Mouse (Mus musculus): ENCODE measurements around the gene Plcg1.

The Plcg1 gene

DNA sequence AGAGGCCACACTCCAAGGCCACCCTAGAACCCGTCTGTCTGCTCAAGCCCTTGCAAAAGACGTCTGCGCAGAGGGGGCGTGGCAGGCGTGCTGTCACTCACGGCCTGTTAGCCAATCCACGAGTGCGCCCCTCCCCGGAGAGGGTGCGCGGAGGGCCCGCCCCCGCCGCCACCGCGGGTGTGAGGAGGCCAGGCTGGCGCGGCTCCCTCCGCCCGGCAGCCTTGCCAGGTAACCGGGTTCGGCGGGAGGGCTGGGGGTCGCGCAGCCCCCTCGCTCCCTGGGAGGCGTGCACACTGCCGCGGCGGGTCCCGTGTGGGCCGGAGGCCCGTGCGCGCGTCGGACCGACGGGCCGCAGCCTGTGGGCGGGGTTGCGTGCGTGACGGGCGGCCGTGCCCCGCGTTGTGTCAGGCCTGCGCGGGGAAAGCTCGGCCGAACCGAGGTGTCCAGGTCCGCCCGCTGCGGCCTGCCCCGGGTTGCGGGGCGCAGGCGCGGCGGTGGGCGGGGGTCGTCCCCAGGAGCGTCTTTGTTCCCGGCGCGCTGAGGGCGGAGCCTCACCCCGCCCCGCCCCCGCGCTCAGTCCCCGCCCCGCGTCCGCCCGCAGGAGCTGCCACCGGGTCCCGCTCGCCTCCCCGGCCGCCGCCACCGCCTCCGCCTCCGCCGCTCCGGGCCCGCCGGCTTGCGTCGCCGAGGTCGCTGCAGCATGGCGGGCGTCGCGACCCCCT, at the start of gene Plcg1:
Plcg1 (plus strand) TSS at position 184 of the 722 bp plus-strand sequence.
- peak; percentile 95 for DNase-seq

DNA sequence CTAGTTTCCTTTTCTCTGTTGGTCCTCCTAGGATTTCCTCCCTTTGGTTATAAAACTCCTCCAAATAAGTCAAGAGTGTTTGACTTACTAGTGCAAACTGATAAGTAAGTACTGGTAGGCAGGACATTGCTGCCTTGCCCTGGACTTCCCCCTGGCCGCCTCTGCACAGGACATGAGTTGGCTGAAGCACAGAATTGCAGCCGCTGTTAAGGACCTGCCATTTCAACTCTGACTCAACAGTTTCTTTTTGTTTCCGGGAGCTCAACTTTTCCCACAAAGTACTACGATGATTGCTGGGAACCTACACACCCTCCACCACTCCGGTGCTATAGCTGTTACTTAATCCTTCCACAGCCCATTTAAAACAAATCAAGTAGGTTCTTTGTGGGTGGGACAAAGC, 30.8 kb upstream of the Plcg1 start:
- peak; percentile 47 for DNase-seq

DNA sequence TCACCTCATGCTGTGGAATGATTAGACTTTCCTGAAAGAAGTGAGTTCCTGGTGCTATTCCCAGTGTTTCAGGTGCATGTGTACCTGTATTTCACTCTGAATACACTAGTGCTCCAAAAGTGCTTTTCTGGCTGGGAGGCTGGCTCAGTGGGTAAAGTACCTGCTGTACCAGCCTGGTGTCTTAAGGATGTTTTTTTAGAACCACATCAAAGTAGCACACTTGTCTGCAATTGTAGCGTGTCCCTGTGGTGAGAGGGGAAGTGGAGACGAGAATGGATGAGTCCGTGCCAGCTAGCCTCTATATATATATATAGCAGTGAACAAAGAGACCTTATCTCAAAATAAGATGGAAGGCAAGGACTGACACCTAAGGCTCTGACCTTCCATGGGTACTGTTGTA, 29.5 kb upstream of the Plcg1 start:
- DNase-seq = no peak

DNA sequence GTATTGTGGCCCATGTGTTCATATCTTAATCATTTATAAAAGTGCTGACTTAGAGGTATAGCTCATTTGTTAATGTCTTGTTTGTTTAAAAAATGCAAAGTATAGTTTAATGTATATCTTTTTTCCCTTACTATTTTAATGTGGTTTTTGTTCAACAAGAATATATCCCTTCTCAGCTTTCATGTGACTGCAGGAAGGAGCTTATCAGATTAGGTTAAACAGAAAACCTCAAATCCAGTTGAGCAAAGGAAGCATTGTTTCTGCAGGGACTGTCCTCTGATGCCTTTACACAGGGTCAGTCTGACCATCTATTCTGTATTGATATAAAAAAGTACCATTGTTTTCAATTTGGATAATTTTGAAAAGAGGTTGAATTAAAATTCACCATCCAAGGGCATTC, 28.3 kb upstream of the Plcg1 start:
- no peak for DNase-seq

DNA sequence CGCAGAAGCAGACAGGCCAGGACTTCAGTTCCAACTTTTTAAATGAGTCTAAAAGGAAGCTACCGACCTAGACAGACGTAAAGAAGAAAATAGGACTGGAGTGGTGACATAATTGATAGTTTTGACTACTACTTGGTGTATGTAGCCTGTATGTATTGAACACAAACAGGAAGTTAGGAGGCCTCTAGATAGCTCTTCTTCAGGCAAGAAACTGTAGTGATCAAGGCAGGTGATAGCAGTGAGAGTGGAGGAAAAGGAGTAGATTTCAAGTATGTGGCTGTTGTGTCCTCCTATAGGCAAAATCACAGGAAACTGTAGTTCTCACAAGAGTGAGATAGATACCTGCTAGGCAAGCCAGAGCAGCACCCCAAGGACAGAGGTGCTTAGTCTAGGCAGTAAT, 23.4 kb upstream of the Plcg1 start:
- no peak for DNase-seq

DNA sequence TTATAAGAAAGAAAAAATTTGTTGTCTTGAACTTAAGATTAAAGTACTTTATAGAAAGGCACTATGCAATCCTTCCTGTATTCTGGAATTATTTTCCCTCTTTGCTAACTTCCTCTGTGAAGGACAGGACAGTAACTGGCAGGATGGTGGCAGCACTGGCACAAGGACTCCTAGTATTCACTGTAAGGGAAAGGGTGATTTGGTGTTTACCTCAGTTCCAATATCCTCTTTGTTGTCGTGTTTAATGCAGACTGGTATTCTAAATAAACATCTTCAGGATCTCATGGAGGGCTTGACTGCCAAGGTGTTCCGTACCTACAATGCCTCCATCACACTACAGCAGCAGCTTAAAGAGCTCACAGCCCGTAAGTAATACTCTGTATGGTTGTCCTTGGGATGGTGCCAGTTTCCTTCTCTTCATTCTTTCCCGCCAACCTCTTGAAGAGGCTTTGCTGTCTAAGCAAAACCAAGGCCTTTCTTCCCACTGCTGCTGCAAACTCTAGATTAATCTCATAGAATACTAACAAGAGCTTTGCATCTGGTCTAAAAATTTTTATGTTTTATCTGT, 15.6 kb upstream of the Plcg1 start:
- DNase-seq = no peak

DNA sequence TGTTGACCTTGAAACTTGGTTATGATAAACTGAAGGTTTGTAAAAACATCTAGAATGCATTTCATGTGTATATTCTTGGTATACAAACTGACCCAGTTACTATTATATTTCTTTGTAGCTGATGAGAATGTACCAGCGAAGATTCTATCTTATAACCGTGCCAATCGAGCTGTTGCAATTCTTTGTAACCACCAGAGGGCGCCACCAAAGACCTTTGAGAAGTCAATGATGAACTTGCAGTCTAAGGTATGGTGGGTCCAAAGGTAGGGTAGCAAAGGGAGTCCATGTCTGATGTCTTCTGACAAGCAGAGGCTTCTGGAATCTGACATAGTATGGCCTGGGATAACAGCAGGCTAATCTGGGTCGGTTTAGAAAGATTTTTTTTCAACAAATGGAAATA, 13.8 kb upstream of the Plcg1 start:
- DNase-seq = peak; percentile 63

DNA sequence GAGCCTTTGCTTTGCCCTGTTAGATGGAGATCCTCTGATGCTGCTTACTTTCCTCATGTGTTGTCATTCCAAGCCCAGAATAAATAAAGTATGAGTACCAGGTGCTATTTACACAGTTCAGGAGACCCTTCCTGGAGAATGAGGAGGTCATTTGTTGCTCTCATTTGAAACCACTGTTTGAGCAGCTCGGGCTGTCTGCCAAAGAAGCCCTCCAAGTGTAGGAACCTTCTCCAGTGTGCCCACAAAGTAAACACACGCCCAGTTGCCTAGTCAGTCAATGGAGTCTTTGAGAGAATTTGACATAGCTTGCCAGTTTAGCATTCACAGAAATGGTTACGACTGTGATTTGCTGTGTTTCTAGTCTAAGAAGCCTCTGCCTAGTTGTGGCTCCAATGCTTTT, 12.3 kb upstream of the Plcg1 start:
- DNase-seq = no peak

DNA sequence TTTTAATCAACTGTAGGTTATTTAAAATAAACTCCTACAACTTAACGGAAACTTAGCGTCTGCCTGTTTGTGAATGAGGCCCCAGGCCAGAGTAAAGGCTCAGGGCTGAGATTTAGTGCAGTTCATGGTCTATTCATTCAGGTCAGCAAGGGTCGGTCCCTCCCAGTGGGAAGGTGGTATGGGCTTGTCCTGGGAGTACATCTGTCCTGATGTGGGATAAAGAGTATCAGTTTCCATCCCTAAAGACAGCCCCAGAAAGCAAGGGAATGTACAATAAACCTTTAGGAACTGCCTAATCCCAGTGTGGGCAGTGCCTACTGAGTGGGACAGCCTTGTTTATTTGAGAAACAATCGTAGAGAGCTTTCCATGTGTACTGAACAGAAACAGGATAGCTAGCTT, 8.4 kb upstream of the Plcg1 start:
- no peak for DNase-seq

DNA sequence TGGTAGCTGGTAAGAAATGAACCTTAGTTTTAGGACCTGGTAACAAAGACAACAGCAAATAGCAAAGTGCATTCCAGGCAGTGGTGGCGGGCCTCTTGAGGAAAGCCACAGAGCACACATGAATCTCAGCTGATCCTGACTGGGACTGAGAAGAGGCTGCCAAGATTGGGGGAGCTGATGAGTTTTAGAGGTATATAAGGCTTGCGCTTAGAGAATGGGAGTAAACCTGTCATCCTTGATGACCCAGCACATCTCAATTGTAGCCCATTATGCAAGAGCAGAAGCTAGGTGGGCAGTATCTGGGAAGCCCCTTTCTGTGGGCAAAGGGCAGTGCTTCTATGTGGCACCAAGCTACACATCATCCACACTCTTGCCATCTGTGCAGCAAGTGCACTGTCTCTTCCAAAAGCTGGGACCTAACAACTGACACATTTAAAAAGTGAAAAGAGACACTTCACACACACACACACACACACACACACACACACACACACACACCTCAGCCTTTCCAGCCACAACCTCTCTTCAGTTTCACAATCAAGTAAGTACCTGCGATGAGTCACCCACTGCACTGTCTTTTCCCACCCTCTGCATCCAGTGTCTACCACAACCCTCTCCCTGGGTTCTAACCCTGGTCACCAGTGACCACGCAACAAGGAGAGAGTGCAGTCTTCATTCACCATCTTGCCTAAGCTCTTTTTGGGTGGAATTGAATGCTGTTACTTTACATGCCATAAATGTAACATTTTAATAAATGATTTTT, 7.3 kb upstream of the Plcg1 start:
- no peak for DNase-seq

DNA sequence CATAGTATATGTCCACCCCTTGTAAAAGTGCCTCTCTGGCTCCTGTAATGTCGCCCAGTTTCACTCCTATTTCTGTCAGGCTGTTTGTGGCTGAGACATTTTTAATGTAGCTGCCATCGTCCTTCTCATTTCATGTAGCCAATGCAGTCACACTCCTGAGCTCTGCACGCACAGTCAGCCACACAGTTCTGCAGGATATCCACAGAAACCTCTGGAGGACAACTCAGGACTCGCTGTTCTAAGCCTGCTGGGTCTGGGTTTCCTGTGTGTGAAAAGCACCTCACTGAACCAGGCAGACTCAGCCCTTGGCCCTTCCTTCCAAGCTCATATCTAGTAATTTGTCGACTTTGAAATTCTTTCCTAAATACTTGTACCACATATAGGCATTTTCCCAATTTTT, 6.6 kb upstream of the Plcg1 start:
- no peak for DNase-seq

DNA sequence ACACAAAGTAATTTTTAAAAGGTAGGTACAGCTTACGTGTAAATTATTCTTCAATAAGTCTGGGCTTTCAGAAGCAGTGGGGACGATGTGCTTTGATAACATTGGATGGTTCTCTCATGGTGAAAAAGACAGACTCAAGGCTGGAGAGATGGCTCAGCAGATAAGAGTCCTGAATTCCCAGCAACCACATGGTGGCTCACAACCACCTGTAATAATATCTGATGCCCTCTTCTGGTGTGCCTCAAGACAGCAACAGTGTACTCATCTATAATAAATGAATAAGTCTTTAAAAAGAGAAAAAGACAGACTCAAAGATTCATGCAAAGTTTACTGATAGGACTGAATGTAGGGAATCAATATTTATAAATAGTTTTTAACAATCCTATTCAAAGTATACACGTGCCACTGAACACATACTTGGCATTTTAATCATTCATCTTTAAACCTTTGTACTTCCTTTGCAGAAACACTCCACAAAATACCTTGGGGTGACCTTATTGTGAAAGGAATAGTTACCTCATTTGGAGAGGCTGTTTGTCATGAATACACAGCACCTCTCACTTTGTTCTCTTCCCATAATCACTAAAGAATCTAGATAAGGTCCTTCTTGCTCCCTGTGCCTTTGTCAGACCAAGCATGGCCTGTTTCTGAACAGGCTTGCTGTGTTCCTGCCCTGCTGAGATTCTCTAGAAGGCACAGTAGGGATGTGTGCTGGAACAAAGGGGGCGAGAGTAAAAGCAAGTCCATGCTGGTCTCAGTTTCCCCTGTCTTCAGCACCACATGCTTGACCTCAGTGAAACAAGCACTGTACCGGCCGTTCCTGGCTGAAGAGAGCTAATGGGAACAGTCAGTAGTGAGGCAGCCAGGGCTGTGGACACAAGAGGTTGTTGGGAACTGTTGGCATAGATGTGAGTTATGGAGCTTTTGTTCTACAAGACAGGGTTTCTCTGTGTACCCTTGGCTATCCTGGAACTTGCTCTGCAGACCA, 4.9 kb upstream of the Plcg1 start:
- no peak for DNase-seq

DNA sequence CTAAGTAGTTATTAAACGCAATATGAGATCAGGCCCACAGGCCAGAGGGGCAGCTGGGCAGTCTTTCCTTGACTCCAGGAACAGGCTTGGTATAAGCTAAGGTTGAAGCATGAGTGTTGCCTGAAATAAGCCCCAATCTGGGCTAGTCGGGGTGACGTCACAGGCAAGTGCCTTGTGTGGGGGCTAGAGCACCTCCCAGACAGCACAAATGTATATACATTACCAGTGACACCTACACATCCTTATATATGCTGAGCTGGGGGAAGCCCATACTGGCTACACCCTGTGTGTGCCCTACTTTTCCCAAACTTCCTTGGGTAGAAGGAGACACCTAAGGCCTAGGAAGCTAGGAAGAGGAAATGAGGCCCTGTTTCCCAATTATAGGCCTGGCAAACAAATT, 2.1 kb upstream of the Plcg1 start:
- DNase-seq = no peak

DNA sequence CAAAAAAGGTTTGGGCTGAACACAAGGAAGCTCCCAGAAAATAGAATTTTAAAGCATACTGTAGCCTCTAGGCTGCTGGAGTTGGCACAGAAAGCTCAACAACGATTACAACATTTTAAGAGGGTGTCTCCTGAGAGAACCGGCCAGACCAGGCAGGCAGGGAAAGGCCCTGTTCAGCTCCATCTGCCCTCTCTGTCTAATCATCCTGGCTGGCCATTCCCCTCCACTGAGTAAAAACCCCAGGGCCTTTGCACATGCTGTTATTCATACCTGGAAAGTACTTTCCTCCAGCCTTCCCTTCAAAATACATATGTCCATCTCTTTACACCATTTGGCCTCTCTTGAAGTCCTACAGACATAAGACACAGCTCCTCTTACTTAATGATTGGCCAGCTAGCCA, 1.7 kb upstream of the Plcg1 start:
- no peak for DNase-seq

DNA sequence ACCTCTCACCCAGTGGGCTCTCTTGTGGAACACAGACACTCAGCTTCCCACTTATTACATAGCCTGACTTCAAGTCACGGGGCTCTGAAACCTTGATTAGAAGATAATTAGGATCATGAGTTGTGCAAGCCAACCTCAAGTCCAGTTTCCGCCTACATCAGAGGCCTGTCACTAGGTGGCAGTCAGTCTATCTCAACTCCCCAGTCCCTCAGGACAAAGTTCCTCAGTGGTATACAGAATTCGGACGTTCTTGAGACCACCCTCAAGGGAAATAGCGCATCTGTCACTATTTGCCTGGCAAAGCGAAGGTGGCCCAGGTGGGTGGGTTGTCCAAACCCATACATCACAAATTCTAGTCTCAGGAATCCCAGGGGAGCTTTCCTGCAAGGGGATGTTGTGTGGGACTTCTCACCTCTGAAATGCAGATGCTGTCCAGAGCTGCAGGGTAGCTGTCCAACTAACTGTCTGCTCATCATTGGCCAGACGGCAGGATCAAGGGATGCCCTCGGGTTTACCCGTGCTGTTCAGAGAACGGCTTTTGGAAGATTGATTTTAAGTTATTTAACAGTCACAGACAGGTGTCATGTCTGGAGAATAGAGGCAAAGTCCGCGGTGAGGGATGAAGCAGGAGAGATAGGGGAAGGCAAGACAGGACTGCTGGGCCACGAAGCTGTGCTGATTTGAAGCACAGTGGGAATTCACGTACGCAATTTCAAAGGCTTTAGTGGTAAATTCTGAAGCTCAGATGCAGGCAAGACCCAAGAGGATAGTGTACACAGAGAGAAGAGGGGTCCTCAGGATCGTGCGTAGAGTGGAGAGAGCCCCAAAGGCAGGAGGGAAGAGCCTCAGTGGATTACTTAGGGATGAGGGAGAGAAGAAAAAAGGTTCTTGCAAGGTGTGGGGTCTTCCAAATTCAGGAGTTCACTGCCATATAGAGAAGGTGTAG, 976 bp upstream of the Plcg1 start:
- peak; percentile 72 for DNase-seq

DNA sequence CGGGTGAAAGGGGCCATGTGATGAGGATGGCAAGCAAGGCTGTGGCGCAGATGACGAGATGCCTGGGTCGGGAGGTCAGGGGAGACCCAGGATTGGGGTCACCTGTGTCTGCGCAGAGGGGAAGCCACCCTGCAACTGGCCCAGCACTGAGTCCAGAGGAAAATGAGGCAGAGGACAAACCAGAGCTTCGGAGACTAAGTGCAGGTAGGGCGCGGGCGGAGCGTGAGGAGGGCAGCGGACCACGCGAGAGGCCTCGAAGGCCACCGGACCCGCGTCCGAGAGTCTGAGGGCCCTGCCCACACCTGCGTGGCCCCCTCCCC, 343 bp upstream of the Plcg1 start:
- DNase-seq = no peak

DNA sequence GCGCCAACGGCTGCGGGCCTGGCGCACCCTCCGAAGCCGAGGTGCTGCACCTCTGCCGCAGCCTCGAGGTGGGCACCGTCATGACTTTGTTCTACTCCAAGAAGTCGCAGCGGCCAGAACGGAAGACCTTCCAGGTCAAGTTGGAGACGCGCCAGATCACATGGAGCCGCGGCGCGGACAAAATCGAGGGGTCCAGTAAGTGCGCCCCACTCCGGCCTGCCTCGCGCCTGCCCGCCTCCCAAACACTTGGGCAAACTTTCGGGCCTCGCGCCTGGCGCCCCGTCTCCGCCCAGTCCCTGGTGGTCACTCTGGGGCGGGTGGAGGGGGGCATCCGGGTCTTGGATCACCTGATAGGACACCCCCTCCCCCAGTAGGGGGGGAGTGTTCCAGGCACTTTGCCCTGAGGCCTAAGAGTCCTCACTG, 750 bp downstream of the Plcg1 start:
- DNase-seq = peak; percentile 77

DNA sequence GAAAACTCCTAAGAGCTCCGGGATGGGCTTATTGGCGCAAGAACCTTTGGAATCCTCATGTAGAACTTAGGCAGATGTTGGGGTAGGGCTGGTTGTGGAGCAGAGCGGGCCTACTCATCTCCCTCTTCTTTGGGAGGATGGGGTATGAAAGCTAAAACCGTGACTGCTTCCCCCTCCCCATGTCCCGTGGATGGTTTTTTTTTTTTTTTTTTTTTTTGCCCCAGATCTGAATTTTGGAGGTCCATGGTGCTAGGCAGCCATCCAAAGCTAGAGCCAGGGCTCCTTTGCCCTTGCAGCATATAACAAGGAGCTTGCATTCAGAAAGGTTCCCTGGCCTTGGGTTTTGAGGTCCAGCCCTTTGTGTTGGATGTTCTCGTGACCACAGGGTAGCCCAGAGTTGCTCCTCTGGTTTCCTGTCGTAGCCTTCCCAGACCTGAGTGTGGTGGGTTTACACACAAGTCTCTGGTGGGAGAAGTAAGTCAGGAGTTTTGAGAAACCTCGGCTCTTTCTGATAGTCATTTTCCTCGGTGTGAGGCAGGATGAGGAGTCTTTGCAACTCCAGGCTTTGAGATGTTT, 1.4 kb downstream of the Plcg1 start:
- no peak for DNase-seq

DNA sequence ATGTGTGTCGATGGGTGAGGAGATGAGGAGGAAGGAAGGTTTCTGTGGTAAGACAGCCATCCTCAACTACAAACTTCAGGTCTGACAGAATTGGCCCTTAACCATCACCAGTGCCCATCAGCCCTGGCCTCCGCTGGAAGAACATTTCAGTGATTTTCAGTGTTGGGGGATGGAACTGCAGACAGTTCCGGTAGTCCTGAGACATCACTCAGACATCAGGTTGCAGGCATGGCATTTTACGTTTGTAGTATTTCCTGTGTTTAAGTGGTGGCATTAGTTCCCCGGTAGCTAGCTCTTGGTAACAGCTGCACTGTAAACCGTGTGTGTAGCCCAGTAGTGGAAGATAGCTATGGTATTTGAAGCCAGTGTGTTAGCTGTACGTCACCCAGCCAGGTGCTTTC, 2.0 kb downstream of the Plcg1 start:
- DNase-seq = no peak

DNA sequence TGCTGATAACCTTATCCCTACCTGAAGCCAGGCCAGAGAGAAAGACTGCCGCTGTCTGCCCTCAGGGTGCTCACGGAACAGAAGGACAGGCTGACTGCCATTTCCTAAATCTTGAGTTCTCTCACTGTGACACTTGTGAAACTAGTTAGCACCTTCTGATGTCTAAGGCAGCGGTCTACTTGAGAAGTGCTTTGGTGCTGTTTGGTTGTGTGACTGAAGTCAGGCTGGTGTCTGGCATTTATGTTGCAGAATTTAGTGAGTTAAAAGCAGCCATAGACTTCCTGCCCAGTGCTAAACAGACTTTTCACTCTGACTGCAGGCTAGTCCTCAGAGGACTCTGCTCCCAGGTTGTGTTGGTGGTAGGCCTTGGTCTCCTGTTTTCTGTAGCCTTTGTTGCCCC, 3.2 kb downstream of the Plcg1 start:
- DNase-seq = no peak

DNA sequence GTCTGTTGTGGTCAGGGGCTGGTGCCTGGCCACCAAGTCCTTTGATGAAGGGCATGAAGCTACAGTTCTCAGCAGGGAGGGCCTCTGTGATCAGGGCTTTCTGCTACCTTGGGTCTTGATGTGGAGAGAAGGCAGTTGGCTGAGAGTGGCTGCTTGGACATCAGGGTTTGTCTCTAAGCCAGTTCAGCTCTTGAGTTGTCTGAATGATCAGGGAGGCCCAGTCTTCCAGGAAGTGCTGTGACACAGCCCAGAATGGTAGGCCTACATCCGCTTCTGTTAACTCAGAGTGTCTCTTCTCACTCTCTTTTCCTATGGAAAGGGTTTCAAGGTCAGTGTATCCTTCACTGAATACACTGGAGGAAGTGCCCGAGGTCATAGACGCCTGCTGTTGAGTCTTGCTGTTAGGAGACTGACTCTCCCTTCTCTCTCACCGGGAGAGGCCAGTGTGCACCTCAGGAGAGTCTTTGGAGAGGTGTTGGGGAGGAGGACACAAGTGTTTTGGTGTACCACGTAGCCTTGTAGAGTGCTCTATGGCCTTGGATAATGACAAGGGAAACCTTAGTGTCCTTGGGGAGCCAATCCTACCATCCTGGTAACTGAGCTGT, 4.7 kb downstream of the Plcg1 start:
- DNase-seq = no peak
